Mouse (Mus musculus): Measurements from ENCODE around the gene Gm10382.

DNA sequence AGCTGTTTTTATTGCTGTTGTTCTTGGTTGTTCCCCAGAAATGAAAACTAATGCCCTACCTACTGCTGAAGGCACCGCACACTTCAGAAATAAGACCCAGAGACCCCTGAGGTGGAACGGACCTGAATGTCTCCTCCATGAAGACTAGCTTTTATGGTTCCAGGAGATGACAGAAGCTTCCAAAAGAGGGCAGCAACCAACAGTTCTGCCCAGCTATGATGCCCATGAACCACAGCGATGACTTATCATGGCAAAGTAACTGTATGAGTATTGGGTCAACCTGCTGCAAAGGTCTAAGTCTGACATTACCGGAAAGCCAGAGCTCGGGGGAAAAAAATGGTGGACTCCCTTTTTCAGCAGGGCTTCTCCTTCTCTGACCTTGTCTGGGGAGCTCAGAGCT, 10.2 kb upstream of the Gm10382 start:
- TF ChIP-seq CTCF (IDR thresholded peaks at IDR 0.05; ENCODE audit: low read depth, low read length): no peak
- TF ChIP-seq POLR2A (IDR thresholded peaks at IDR 0.05; ENCODE audit: insufficient read depth, low read length): no peak
- no peak for TF ChIP-seq EP300 (IDR thresholded peaks at IDR 0.05; ENCODE audit: insufficient read depth, low read depth, low read length)
